Comparison of ENCODE assay signal across 18 mouse cellular contexts in genomic region chr1:91420601-91421065, GRCm38 (mm10). TPM values are rescaled to one million over a fixed set of nuclear protein-coding genes. Genes with fewer than 3 reads are reported as not detected.
"Had no signal": no experiment of that assay in that cellular context is flagged by ENCODE, and none has a peak within 500 bp of the region (broad histone marks: within the 10 kb centered on the region; RNA-seq: fewer than 3 reads in every experiment).

No protein-coding gene starts in this region.

- H3K9ac ChIP-seq: intestine, embryonic 15.5 days; limb, embryonic 13.5 days; neural tube, embryonic 13.5 days had no signal

- H3K27me3 ChIP-seq: intestine, embryonic 15.5 days; limb, embryonic 13.5 days; neural tube, embryonic 13.5 days had no signal

- H3K27ac ChIP-seq: intestine, embryonic 15.5 days; layer of hippocampus, adult 2 months; limb, embryonic 13.5 days; neural tube, embryonic 13.5 days had no signal

- ATAC-seq: intestine, embryonic 15.5 days; lung, postnatal 0 days; midbrain, embryonic 16.5 days had no signal

- H3K4me1 ChIP-seq: intestine, embryonic 15.5 days had no signal

- H3K4me2 ChIP-seq: intestine, embryonic 15.5 days; limb, embryonic 13.5 days; midbrain, embryonic 11.5 days; neural tube, embryonic 13.5 days had no signal

- H3K9me3 ChIP-seq: intestine, embryonic 15.5 days; limb, embryonic 13.5 days; neural tube, embryonic 13.5 days had no signal

- H3K4me3 ChIP-seq: intestine, embryonic 15.5 days; layer of hippocampus, adult 2 months; limb, embryonic 13.5 days; neural tube, embryonic 13.5 days had no signal

- DNase-seq: kidney, adult 18-20 months; kidney, postnatal 10 days; kidney, postnatal 4 days; left cerebral cortex, postnatal 4 days; lung, adult 2 months; lung, postnatal 36 days; retina, postnatal 1 day; right cerebral cortex, postnatal 4 days; spleen, adult 18-20 months; thymus, adult 18-20 months; thymus, postnatal 14 days had no signal

RNA-seq across cellular contexts. Expression of gene Erfe, which starts 54.4 kb away (rescaled TPM):
- total RNA-seq: layer of hippocampus, adult 2 months had no signal
